Mouse (Mus musculus) heart, embryonic 12.5 days (tissue): Measurements from ENCODE around the gene Trappc3. TPM values are rescaled to one million over a fixed set of nuclear protein-coding genes. Genes with fewer than 3 reads are reported as not detected.

Experiments
- ATAC-seq: fragments of 200-750 bp; cut with Nextera tagmentation; 2 replicates; pipeline ENCODE4 v1.8.0; 2017; ENCODE audit warnings: moderate TSS enrichment, moderate library complexity; ENCODE audit not compliant: insufficient number of reproducible peaks, low FRiP score
- H3K27ac ChIP-seq: fragments of 300-500 bp; sonication (generic); 2 replicates; pipeline ENCODE4 v1.5.1; 2016; ENCODE audit warnings: mild to moderate bottlenecking, moderate library complexity; ENCODE audit not compliant: poor library complexity, severe bottlenecking
- H3K27me3 ChIP-seq: fragments of 300-500 bp; sonication (generic); replicated peaks from 2 replicates; pipeline ENCODE4 v1.6.1; 2016; ENCODE audit warnings: mild to moderate bottlenecking, moderate library complexity
- H3K36me3 ChIP-seq: fragments of 300-500 bp; sonication (generic); 2 replicates; pipeline ENCODE4 v1.6.1; 2016; ENCODE audit warnings: mild to moderate bottlenecking, moderate library complexity
- H3K4me1 ChIP-seq: fragments of 300-500 bp; sonication (generic); replicated peaks from 2 replicates; pipeline ENCODE4 v1.6.1; 2016; ENCODE audit warnings: mild to moderate bottlenecking
- H3K4me2 ChIP-seq: fragments of 300-500 bp; sonication (generic); 2 replicates; pipeline ENCODE4 v1.6.1; 2016; ENCODE audit warnings: mild to moderate bottlenecking, moderate library complexity
- H3K4me3 ChIP-seq: fragments of 300-500 bp; sonication (generic); 2 replicates; pipeline ENCODE4 v1.5.1; 2016; ENCODE audit warnings: mild to moderate bottlenecking
- H3K9ac ChIP-seq: fragments of 300-500 bp; sonication (generic); 2 replicates; pipeline ENCODE4 v1.6.1; 2016; ENCODE audit warnings: mild to moderate bottlenecking, moderate library complexity
- H3K9me3 ChIP-seq: fragments of 300-500 bp; sonication (generic); replicated peaks from 2 replicates; pipeline ENCODE4 v1.6.1; 2016; ENCODE audit warnings: mild to moderate bottlenecking, moderate library complexity
- WGBS: fragments of 180-500 bp; shearing (Covaris S2); methylation state at CpG from one replicate; pipeline ENCODE4 v1.1.7; 2016; 5-methylcytosine and 5-hydroxymethylcytosine counted together
- polyA plus RNA-seq: library from polyadenylated mRNA; unstranded; fragments of >200 nt; fragmentation: Nextera tagmentation; extraction: Ambion mirVana; gene quantifications from 2 replicates; pipeline ENCODE4 v1.2.1, GENCODE M21; 2016

Trappc3 gene
- polyA plus RNA-seq, 1 experiment from 2014 or later, result 68.0 TPM

- Histone ChIP-seq H3K27me3 (peaks cover 67% of the 10 kb centered on the region), H3K27ac (no peak overlapping the region), H3K4me2 (no peak overlapping the region), H3K9me3 (peaks cover 6% of the 10 kb centered on the region), H3K36me3 (no peaks in the 10 kb centered on the region), H3K4me1 (peaks cover 19% of the 10 kb centered on the region), H3K9ac (no peak overlapping the region), H3K4me3 (no peak overlapping the region)
- ATAC-seq, result no peak
- WGBS, result 74% methylated on average over 8 of the region's 8 CpGs
These were observed 21.5 kb downstream of the Trappc3 start for GRCm38 (mm10) chr4:126283582-126283981.

- Histone ChIP-seq H3K4me1 (peaks cover 24% of the 10 kb centered on the region), H3K4me3 (peak within 1 kb of the TSS; percentile 45), H3K4me2 (peak within 1 kb of the TSS; percentile 72), H3K27me3 (peaks cover 84% of the 10 kb centered on the region), H3K27ac (no peak within 1 kb of the TSS), H3K36me3 (no peaks in the 10 kb centered on the region), H3K9me3 (peaks cover 6% of the 10 kb centered on the region), H3K9ac (peak within 1 kb of the TSS; percentile 60)
- 2% methylated on average over 26 of the region's 42 CpGs for WGBS
- peak; percentile 71 for ATAC-seq
These were observed 24.4 kb downstream of the Trappc3 start, which contains the start of gene Col8a2 for GRCm38 (mm10) chr4:126286492-126286891. Gene Col8a2 (plus strand): TSS chr4:126286793.

GRCm38 (mm10) chr4:126287302-126287995, 25.3 kb downstream of the Trappc3 start:
- peaks cover 24% of the 10 kb centered on the region for H3K4me1 ChIP-seq
- 27% methylated on average over 11 of the region's 11 CpGs for WGBS

GRCm38 (mm10) chr4:126288085-126288666, 26.1 kb downstream of the Trappc3 start:
- H3K9me3 ChIP-seq, result peaks cover 6% of the 10 kb centered on the region
- 27% methylated on average over 17 of the region's 17 CpGs for WGBS
- peak overlapping the region; percentile 72 for H3K4me2 ChIP-seq
- H3K36me3 ChIP-seq, result no peaks in the 10 kb centered on the region
- H3K27ac ChIP-seq, result no peak overlapping the region
- H3K4me3 ChIP-seq, result 0 out of 2 replicates have a peak overlapping the region, but pooled peaks have one; percentile 8
- peaks cover 24% of the 10 kb centered on the region for H3K4me1 ChIP-seq
- H3K9ac ChIP-seq, result no peak overlapping the region
- H3K27me3 ChIP-seq, result peaks cover 80% of the 10 kb centered on the region
- ATAC-seq, result no peak

More at GRCm38 (mm10) chr4:126287302-126287995, 25.3 kb downstream of the Trappc3 start:
- ATAC-seq, result no peak
- Histone ChIP-seq H3K9me3 (peaks cover 6% of the 10 kb centered on the region), H3K36me3 (no peaks in the 10 kb centered on the region), H3K4me3 (peak overlapping the region; percentile 45; the same call in 1 of the 2 replicates), H3K27me3 (peaks cover 83% of the 10 kb centered on the region), H3K9ac (no peak overlapping the region), H3K4me2 (peak overlapping the region; percentile 72), H3K27ac (no peak overlapping the region)

GRCm38 (mm10) chr4:126290314-126290713, 28.2 kb downstream of the Trappc3 start:
- WGBS, result 77% methylated on average over 8 of the region's 8 CpGs
- no peak overlapping the region for H3K4me2 ChIP-seq
- no peaks in the 10 kb centered on the region for H3K36me3 ChIP-seq
- peaks cover 24% of the 10 kb centered on the region for H3K4me1 ChIP-seq
- no peak overlapping the region for H3K4me3 ChIP-seq
- peaks cover 69% of the 10 kb centered on the region for H3K27me3 ChIP-seq
- ATAC-seq, result no peak
- H3K9ac ChIP-seq, result no peak overlapping the region
- peaks cover 6% of the 10 kb centered on the region for H3K9me3 ChIP-seq
- no peak overlapping the region for H3K27ac ChIP-seq

GRCm38 (mm10) chr4:126291196-126291595, 29.1 kb downstream of the Trappc3 start:
- H3K9ac ChIP-seq, result 0 out of 2 replicates have a peak overlapping the region, but pooled peaks have one; percentile 13

GRCm38 (mm10) chr4:126295152-126295551, 33.0 kb downstream of the Trappc3 start:
- ATAC-seq, result no peak
- H3K27me3 ChIP-seq, result peaks cover 62% of the 10 kb centered on the region
- 62% methylated on average over 6 of the region's 6 CpGs for WGBS

More at GRCm38 (mm10) chr4:126291196-126291595, 29.1 kb downstream of the Trappc3 start:
- H3K4me2 ChIP-seq, result no peak overlapping the region
- H3K4me1 ChIP-seq, result peaks cover 24% of the 10 kb centered on the region
- H3K36me3 ChIP-seq, result no peaks in the 10 kb centered on the region
- H3K9me3 ChIP-seq, result no peaks in the 10 kb centered on the region
- H3K27me3 ChIP-seq, result peaks cover 69% of the 10 kb centered on the region
- ATAC-seq, result no peak
- WGBS, result 24% methylated on average over 13 of the region's 13 CpGs
- H3K4me3 ChIP-seq, result no peak overlapping the region
- H3K27ac ChIP-seq, result no peak overlapping the region

GRCm38 (mm10) chr4:126295937-126296336, 33.8 kb downstream of the Trappc3 start:
- Histone ChIP-seq H3K27me3 (peaks cover 62% of the 10 kb centered on the region), H3K4me2 (no peak overlapping the region; the same call in 1 of the 2 replicates), H3K4me1 (peaks cover 24% of the 10 kb centered on the region), H3K27ac (no peak overlapping the region), H3K9me3 (no peaks in the 10 kb centered on the region), H3K9ac (no peak overlapping the region), H3K36me3 (no peaks in the 10 kb centered on the region), H3K4me3 (no peak overlapping the region)
- WGBS, result 37% methylated on average over 4 of the region's 4 CpGs
- no peak for ATAC-seq

More at GRCm38 (mm10) chr4:126295152-126295551, 33.0 kb downstream of the Trappc3 start:
- no peak overlapping the region for H3K9ac ChIP-seq
- H3K27ac ChIP-seq, result no peak overlapping the region
- H3K4me2 ChIP-seq, result no peak overlapping the region
- H3K4me3 ChIP-seq, result no peak overlapping the region
- H3K4me1 ChIP-seq, result peaks cover 19% of the 10 kb centered on the region
- no peaks in the 10 kb centered on the region for H3K9me3 ChIP-seq
- no peaks in the 10 kb centered on the region for H3K36me3 ChIP-seq

GRCm38 (mm10) chr4:126296617-126297101, 34.5 kb downstream of the Trappc3 start:
- under 1% methylated on average over 34 of the region's 34 CpGs for WGBS
- H3K27ac ChIP-seq, result no peak overlapping the region
- H3K9me3 ChIP-seq, result no peaks in the 10 kb centered on the region
- no peak for ATAC-seq
- peaks cover 27% of the 10 kb centered on the region for H3K4me1 ChIP-seq
- H3K4me2 ChIP-seq, result peak overlapping the region; percentile 70
- H3K9ac ChIP-seq, result peak overlapping the region; percentile 63
- H3K4me3 ChIP-seq, result peak overlapping the region; percentile 28
- H3K27me3 ChIP-seq, result peaks cover 62% of the 10 kb centered on the region
- no peaks in the 10 kb centered on the region for H3K36me3 ChIP-seq

GRCm38 (mm10) chr4:126300916-126301583, 38.9 kb downstream of the Trappc3 start:
- under 1% methylated on average over 46 of the region's 50 CpGs for WGBS
- H3K36me3 ChIP-seq, result no peaks in the 10 kb centered on the region
- H3K4me3 ChIP-seq, result peak overlapping the region; percentile 37
- H3K4me1 ChIP-seq, result peaks cover 31% of the 10 kb centered on the region
- no peak overlapping the region for H3K27ac ChIP-seq
- no peak for ATAC-seq
- H3K27me3 ChIP-seq, result peaks cover 73% of the 10 kb centered on the region
- peak overlapping the region; percentile 66 for H3K4me2 ChIP-seq
- peaks cover 3% of the 10 kb centered on the region for H3K9me3 ChIP-seq
- peak overlapping the region; percentile 27; the same call in 1 of the 2 replicates for H3K9ac ChIP-seq
